Mouse (Mus musculus): ENCODE data around the gene Zfand4.

The Zfand4 gene

DNA sequence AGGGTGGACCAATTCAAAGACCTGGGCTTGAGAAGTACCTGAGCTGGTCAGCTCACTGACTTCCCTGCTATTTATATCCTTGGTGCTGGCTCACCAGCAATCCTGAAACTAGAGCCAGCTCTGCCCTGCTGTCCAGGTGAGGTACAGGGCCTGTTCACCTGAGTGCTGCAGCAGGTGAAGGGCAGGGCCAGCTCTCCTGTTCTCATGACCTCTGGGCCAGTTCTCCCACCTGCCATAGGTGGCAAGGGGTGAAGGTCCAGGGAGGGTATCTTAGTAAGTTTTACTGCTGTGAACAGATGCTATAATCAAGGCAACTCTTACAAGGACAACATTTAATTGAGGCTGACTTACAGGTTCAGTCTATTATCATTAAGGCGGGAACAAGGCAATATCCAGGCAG, 105.8 kb downstream of the Zfand4 start:
- in situ Hi-C loops (cut with MboI, MseI) = no loop called here

DNA sequence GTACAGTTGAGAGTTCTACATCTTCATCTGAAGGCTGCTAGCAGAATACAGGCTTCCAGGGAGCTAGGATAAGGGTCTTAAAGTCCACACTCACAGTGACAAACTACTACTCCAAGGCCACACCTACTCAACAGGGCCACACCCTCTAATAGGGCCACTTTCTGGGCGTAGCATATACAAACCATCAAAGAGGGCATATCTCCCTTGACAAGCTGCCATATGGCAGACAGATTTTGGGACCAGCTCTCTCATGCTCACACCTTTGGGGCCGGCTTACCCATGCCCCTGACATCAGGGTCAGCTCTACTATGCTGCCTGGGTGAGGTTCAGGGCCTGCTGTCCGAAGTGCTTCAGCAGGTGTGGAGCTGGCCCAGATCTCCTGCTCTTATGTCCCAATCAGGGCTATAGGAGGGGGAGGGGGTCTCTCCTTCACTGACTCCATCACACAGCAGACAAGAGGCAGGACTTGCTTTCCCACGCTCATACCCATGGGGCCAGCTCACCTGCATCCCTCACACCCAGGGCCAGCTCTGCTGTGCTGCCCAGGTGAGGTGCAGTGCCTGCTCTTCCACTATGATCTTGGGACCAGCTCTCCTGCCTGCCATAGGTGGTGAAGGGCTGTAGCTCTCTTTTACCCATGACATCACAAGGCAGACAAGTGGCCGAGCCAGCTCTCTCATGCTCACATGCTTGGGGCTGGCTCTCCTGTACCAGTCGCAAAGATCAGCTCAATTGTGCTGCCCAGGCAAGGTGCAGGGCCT, 106.4 kb downstream of the Zfand4 start:
- in situ Hi-C loops (cut with MboI, MseI) = no loop called here

GRCm38 (mm10) chr6:116371500-116371899, 107.5 kb downstream of the Zfand4 start:
- in situ Hi-C loops (cut with MboI, MseI) = no loop called here

DNA sequence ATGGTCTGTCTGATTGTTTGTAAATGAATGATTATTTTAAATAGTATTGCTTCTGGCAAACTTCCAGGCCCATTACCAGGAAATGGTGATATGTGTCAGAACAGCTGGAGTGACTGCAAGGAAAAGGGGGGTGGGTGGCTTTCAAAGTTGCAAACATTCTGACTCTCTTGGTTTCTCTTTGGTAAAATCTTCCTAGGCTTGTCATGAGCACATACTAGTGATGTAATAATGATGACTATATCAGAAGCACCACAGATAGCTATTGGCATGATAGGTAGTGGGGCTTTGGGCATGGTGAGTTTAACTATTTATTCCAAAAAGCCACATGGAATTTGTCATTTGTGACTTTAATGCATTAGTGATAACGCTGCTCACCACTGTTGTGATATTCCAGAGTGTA, 110.1 kb downstream of the Zfand4 start:
- in situ Hi-C loops (cut with MboI, MseI) = no loop called here

DNA sequence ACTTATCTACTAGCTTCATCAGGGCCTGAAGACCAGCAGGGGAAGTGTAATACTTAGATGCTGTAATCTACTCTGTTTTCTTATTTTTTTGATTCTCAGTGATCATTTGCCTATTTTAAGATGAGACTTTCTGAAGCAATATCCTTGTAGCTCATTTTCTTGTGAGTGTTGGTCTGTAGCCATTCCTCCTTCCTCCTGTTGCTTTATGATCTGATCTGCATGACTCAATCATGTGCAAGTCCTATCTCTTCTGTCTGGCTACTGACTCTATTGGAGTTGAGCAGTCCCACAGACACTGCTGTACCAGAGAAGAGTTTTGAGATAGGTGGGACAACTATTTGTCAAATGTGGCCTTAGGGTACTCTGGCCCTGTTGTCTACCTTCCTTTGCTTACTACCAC, 110.6 kb downstream of the Zfand4 start:
- in situ Hi-C loops (cut with MboI, MseI) = no loop called here

DNA sequence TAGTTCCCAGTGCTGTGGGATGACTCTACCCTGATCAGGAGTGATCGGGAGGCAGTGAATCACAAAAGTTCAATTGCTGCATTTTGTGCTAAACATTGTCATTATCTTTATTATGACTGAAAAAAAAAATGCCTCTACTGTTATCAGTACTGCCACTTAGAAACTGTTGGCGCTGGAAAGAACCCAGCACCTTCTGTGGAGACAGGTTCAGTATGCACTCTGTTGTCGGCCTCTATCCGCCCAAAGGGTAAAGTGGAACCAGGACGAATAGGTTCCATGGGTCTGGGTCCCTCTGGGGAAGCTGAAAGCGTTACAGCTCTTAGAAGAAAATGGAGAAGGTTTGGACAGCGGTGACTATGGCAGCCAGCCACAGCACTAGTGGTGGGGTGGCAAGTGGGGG, 114.9 kb downstream of the Zfand4 start:
- in situ Hi-C loops (cut with MboI, MseI) = no loop called here
